ENCODE assay signal across 12 mouse cellular contexts in genomic region chr6:147506074-147506473, GRCm38 (mm10). TPM values are rescaled to one million over a fixed set of nuclear protein-coding genes. Genes with fewer than 3 reads are reported as not detected.
DNase-seq lines count a peak whose midpoint lies in the region; ATAC-seq and TF ChIP-seq lines count a peak whose summit lies in the region.
"Had no signal": no experiment of that assay in that cellular context is flagged by ENCODE, and none has a peak within 500 bp of the region (broad histone marks: within the 10 kb centered on the region; RNA-seq: fewer than 3 reads in every experiment).

No protein-coding gene starts in this region.

- no peak overlapping the region for H3K9ac ChIP-seq in intestine, embryonic 14.5 days (ENCODE audit: low read length)
- no peak overlapping the region for H3K9ac ChIP-seq in intestine, embryonic 15.5 days
- no peak overlapping the region; the same call in 1 of the 2 replicates for H3K9ac ChIP-seq in heart, postnatal 0 days (replicated peaks; ENCODE audit: low read depth, low read length)
- no peak overlapping the region for H3K9ac ChIP-seq in midbrain, embryonic 13.5 days (replicated peaks)
- H3K9ac ChIP-seq: liver, embryonic 15.5 days had no signal

- H3K27me3 ChIP-seq in intestine, embryonic 14.5 days (replicated peaks; ENCODE audit: control insufficient read depth, insufficient read depth, low read length) = no peaks in the 10 kb centered on the region
- H3K27me3 ChIP-seq in intestine, embryonic 15.5 days (replicated peaks) = no peaks in the 10 kb centered on the region
- H3K27me3 ChIP-seq in C2C12 (ENCODE audit: control insufficient read depth, insufficient read depth, insufficient read length) = no peaks in the 10 kb centered on the region
- H3K27me3 ChIP-seq in heart, postnatal 0 days (ENCODE audit: control insufficient read depth, insufficient read depth, low read length) = no peaks in the 10 kb centered on the region
- H3K27me3 ChIP-seq in midbrain, embryonic 13.5 days = no peaks in the 10 kb centered on the region
- H3K27me3 ChIP-seq: liver, embryonic 15.5 days had no signal

- no peaks in the 10 kb centered on the region for H3K36me3 ChIP-seq in intestine, embryonic 14.5 days (ENCODE audit: control insufficient read depth, insufficient read depth, low read length)
- no peaks in the 10 kb centered on the region for H3K36me3 ChIP-seq in intestine, embryonic 15.5 days
- no peaks in the 10 kb centered on the region for H3K36me3 ChIP-seq in C2C12 (ENCODE audit: control insufficient read depth, insufficient read depth)
- no peaks in the 10 kb centered on the region for H3K36me3 ChIP-seq in heart, postnatal 0 days (replicated peaks; ENCODE audit: control insufficient read depth, insufficient read depth, low read length)
- H3K36me3 ChIP-seq in midbrain, embryonic 13.5 days = no peaks in the 10 kb centered on the region
- H3K36me3 ChIP-seq: hindbrain, embryonic 10.5 days; liver, embryonic 15.5 days had no signal

- no peak for DNase-seq in intestine, embryonic 14.5 days (ENCODE audit: low spot score)
- DNase-seq in gastrocnemius, adult 8-10 months (ENCODE audit: low spot score in 2 of 2) = peak; percentile 69 to 71
- peak; percentile 62 for DNase-seq in heart, postnatal 0 days (ENCODE audit: low spot score)
- DNase-seq in right cerebral cortex, postnatal 10 days (ENCODE audit: low spot score in 2 of 2) = no peak
- DNase-seq: cerebellum, adult 8-10 months; right cerebral cortex, postnatal 25 days had no signal

- H3K4me3 ChIP-seq in intestine, embryonic 14.5 days (ENCODE audit: low read depth, low read length) = no peak overlapping the region
- H3K4me3 ChIP-seq in intestine, embryonic 15.5 days (replicated peaks) = no peak overlapping the region
- H3K4me3 ChIP-seq in C2C12 (ENCODE audit: insufficient read depth, poor library complexity, severe bottlenecking) = no peak overlapping the region
- H3K4me3 ChIP-seq in heart, postnatal 0 days (ENCODE audit: low read depth, low read length) = peak overlapping the region; percentile 34
- H3K4me3 ChIP-seq in midbrain, embryonic 13.5 days (replicated peaks) = no peak overlapping the region
- H3K4me3 ChIP-seq: hindbrain, embryonic 10.5 days; liver, embryonic 15.5 days had no signal

- H3K79me3 ChIP-seq in C2C12 (ENCODE audit: low read depth) = no peaks in the 10 kb centered on the region

- H3K4me2 ChIP-seq in intestine, embryonic 14.5 days (ENCODE audit: low read length) = peak overlapping the region; percentile 8; the same call in 1 of the 2 replicates
- no peak overlapping the region for H3K4me2 ChIP-seq in intestine, embryonic 15.5 days (replicated peaks)
- peak overlapping the region; percentile 61 for H3K4me2 ChIP-seq in heart, postnatal 0 days (ENCODE audit: low read depth, low read length)
- no peak overlapping the region for H3K4me2 ChIP-seq in midbrain, embryonic 13.5 days (replicated peaks)
- H3K4me2 ChIP-seq: liver, embryonic 15.5 days had no signal

- H3K9me3 ChIP-seq in intestine, embryonic 14.5 days (ENCODE audit: control insufficient read depth, low read length) = no peaks in the 10 kb centered on the region
- H3K9me3 ChIP-seq in intestine, embryonic 15.5 days = no peaks in the 10 kb centered on the region
- no peaks in the 10 kb centered on the region for H3K9me3 ChIP-seq in heart, postnatal 0 days (replicated peaks; ENCODE audit: control insufficient read depth, low read length)
- no peaks in the 10 kb centered on the region for H3K9me3 ChIP-seq in midbrain, embryonic 13.5 days
- H3K9me3 ChIP-seq: hindbrain, embryonic 10.5 days; liver, embryonic 15.5 days had no signal

- H3K4me1 ChIP-seq in intestine, embryonic 14.5 days (replicated peaks; ENCODE audit: control insufficient read depth, insufficient read depth, low read length) = 0 out of 2 replicates have a peak, but pooled peaks cover 2% of the 10 kb centered on the region
- 0 out of 2 replicates have a peak, but pooled peaks cover 4% of the 10 kb centered on the region for H3K4me1 ChIP-seq in intestine, embryonic 15.5 days (replicated peaks)
- peaks cover 11% of the 10 kb centered on the region; the same call in 1 of the 2 replicates for H3K4me1 ChIP-seq in heart, postnatal 0 days (ENCODE audit: control insufficient read depth, insufficient read depth)
- H3K4me1 ChIP-seq in midbrain, embryonic 13.5 days (replicated peaks) = no peaks in the 10 kb centered on the region
- H3K4me1 ChIP-seq: hindbrain, embryonic 10.5 days; liver, embryonic 15.5 days had no signal

- H3ac ChIP-seq in C2C12 (ENCODE audit: control insufficient read depth, insufficient read length, low read depth) = no peak overlapping the region

- H3K27ac ChIP-seq in intestine, embryonic 14.5 days (ENCODE audit: low read depth) = no peak overlapping the region
- H3K27ac ChIP-seq in intestine, embryonic 15.5 days = no peak overlapping the region
- peak overlapping the region; percentile 55 for H3K27ac ChIP-seq in heart, postnatal 0 days (ENCODE audit: low read depth)
- no peak overlapping the region for H3K27ac ChIP-seq in midbrain, embryonic 13.5 days
- H3K27ac ChIP-seq: hindbrain, embryonic 10.5 days; liver, embryonic 15.5 days had no signal

- no peak for TF ChIP-seq CTCF in C2C12 (IDR thresholded peaks at IDR 0.05; ENCODE audit: control insufficient read depth, insufficient read depth, insufficient read length)
- TF ChIP-seq CTCF in heart, postnatal 0 days (IDR thresholded peaks at IDR 0.05; ENCODE audit: low read depth) = no peak

- WGBS in intestine, embryonic 14.5 days = 46% methylated on average over 9 of the region's 9 CpGs
- 50% methylated on average over 9 of the region's 9 CpGs for WGBS in intestine, embryonic 15.5 days
- WGBS in heart, postnatal 0 days = 14% methylated on average over 9 of the region's 9 CpGs
- 89% methylated on average over 9 of the region's 9 CpGs for WGBS in midbrain, embryonic 13.5 days

- no peak for ATAC-seq in intestine, embryonic 14.5 days (replicated peaks; ENCODE audit: low FRiP score, low TSS enrichment, low read depth)
- ATAC-seq in intestine, embryonic 15.5 days = no peak
- ATAC-seq in heart, postnatal 0 days (ENCODE audit: insufficient read depth, low read depth) = peak; percentile 90
- no peak for ATAC-seq in frontal cortex, adult (ENCODE audit: low TSS enrichment)
- no peak for ATAC-seq in midbrain, embryonic 13.5 days

- TF ChIP-seq EP300 in heart, postnatal 0 days (IDR thresholded peaks at IDR 0.05; ENCODE audit: low read depth) = no peak

- no peaks in the 10 kb centered on the region for H3K79me2 ChIP-seq in C2C12 (ENCODE audit: control insufficient read depth, insufficient read depth)

TF ChIP-seq in C2C12, 6 proteins besides CTCF, POLR2A, EP300 and RAD21:
- no peak for TF ChIP-seq MYOD1 (IDR thresholded peaks at IDR 0.05; ENCODE audit: control insufficient read depth, insufficient read length, low read depth)
- peak; percentile 12 for TF ChIP-seq MAX (IDR thresholded peaks at IDR 0.05)
TF ChIP-seq in C2C12: peak in this region for 1.

RNA-seq across cellular contexts. Expression of gene Ccdc91, which starts 30.4 kb away (rescaled TPM):
- polyA plus RNA-seq in intestine, embryonic 14.5 days (2014; fragmentation: Nextera tagmentation; extraction: Ambion mirVana) = 25.8 and 26.5 TPM in 2 replicates
- polyA plus RNA-seq in intestine, embryonic 15.5 days (2015; fragmentation: Nextera tagmentation; extraction: Ambion mirVana) = 25.2 and 26.5 TPM in 2 replicates
- 20.4 TPM for polyA plus RNA-seq in C2C12 (2012; fragmentation: generic; extraction: Trizol)
- total RNA-seq in gastrocnemius, adult 8-10 months (2022) = 100 to 1,000 TPM in 1 of 4 experiments, 10 to 100 TPM in 3; 94.8 to 106 (median 96.8) TPM
- 17.7 and 25.8 TPM in 2 replicates for total RNA-seq in heart, postnatal 0 days (2014; rRNA removed; ENCODE audit: low replicate concordance)
- 19.0 and 19.2 TPM in 2 replicates for polyA plus RNA-seq in heart, postnatal 0 days (2015; fragmentation: Nextera tagmentation; extraction: Ambion mirVana)
- 38.9 and 41.1 TPM in 2 replicates for polyA plus RNA-seq in midbrain, embryonic 13.5 days (2015; fragmentation: Nextera tagmentation; extraction: Ambion mirVana)

Comparison
In these comparisons a context has a peak if more than half of its experiments do, and no peak if none do; other contexts are left out.
1. H3K4me2 ChIP-seq: peak in intestine, embryonic 14.5 days (single experiment) and heart, postnatal 0 days (single experiment); none in intestine, embryonic 15.5 days (single experiment) and midbrain, embryonic 13.5 days (single experiment).
2. DNase-seq: peak in gastrocnemius, adult 8-10 months (2 of 2) and heart, postnatal 0 days (single experiment); none in intestine, embryonic 14.5 days (single experiment) and right cerebral cortex, postnatal 10 days (0 of 2).